Comparison of ENCODE assay signal across 9 mouse cellular contexts in the genomic region with DNA sequence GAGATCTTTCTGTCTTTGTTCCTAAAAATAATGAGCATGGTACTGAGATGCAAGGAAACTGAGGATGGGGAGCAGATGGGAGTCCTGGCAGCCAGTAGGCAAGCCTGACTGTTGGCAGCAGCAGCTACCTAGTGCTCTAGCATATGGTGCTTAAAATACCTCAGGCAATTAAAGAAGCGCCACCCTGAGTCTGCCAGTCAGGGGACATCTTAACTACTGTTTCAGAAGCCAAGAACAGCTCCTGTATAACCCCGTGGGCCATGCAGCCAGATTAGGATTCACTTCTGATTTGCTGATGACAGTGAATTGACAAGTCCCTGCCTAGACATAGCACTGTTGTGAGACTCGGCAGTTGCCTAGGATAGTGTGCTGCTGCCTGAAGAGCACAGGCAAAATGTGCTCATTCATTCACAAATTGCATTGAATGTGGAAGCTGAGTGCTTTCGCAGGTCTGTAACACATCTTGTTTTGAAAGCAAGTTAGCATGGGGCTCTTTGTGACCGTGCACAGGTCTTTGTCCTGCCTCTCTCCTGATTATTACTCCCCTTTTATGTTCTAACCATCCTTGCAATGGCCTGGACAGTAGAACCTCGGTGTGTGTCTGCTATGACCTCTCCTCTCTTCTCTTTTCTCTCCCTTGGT. TPM values are rescaled to one million over a fixed set of nuclear protein-coding genes. Genes with fewer than 3 reads are reported as not detected.
DNase-seq lines count a peak whose midpoint lies in the region; ATAC-seq lines count a peak whose summit lies in the region.
"Had no signal": no experiment of that assay in that cellular context is flagged by ENCODE, and none has a peak within 500 bp of the region (broad histone marks: within the 10 kb centered on the region; RNA-seq: fewer than 3 reads in every experiment).

No protein-coding gene starts in this region.

- H3K36me3 ChIP-seq in hindbrain, embryonic 15.5 days: no peaks in the 10 kb centered on the region
- no peaks in the 10 kb centered on the region; the same call in 1 of the 2 replicates for H3K36me3 ChIP-seq in midbrain, embryonic 13.5 days
- H3K36me3 ChIP-seq: stomach, embryonic 15.5 days had no signal

- no peak overlapping the region for H3K4me3 ChIP-seq in hindbrain, embryonic 15.5 days
- no peak overlapping the region for H3K4me3 ChIP-seq in midbrain, embryonic 13.5 days (replicated peaks)
- H3K4me3 ChIP-seq: stomach, embryonic 15.5 days had no signal

- peak overlapping the region; percentile 48 for H3K27ac ChIP-seq in hindbrain, embryonic 15.5 days (replicated peaks)
- H3K27ac ChIP-seq in midbrain, embryonic 13.5 days: peak overlapping the region; percentile 61
- H3K27ac ChIP-seq: stomach, embryonic 15.5 days had no signal

- H3K9ac ChIP-seq in hindbrain, embryonic 15.5 days: no peak overlapping the region
- H3K9ac ChIP-seq in midbrain, embryonic 13.5 days (replicated peaks): no peak overlapping the region
- H3K9ac ChIP-seq: stomach, embryonic 15.5 days had no signal

- peaks cover 8% of the 10 kb centered on the region; the same call in 1 of the 2 replicates for H3K4me1 ChIP-seq in hindbrain, embryonic 15.5 days (replicated peaks)
- peaks cover 13% of the 10 kb centered on the region for H3K4me1 ChIP-seq in midbrain, embryonic 13.5 days (replicated peaks)
- H3K4me1 ChIP-seq: stomach, embryonic 15.5 days had no signal

- no peaks in the 10 kb centered on the region for H3K9me3 ChIP-seq in hindbrain, embryonic 15.5 days
- no peaks in the 10 kb centered on the region for H3K9me3 ChIP-seq in midbrain, embryonic 13.5 days
- H3K9me3 ChIP-seq: stomach, embryonic 15.5 days had no signal

- peak; percentile 84 for ATAC-seq in hindbrain, embryonic 15.5 days (ENCODE audit: low FRiP score, low read depth)
- peak; percentile 89 for ATAC-seq in midbrain, embryonic 13.5 days

- H3K27me3 ChIP-seq in hindbrain, embryonic 15.5 days: no peaks in the 10 kb centered on the region
- no peaks in the 10 kb centered on the region for H3K27me3 ChIP-seq in midbrain, embryonic 13.5 days
- H3K27me3 ChIP-seq: stomach, embryonic 15.5 days had no signal

- H3K4me2 ChIP-seq in hindbrain, embryonic 15.5 days: no peak overlapping the region
- no peak overlapping the region for H3K4me2 ChIP-seq in midbrain, embryonic 13.5 days (replicated peaks)
- H3K4me2 ChIP-seq: stomach, embryonic 15.5 days had no signal

- DNase-seq in brain, adult 2 months (ENCODE audit: low read depth, low spot score): peak; percentile 97
- DNase-seq in cerebellum, adult 9-10 months: peak; percentile 83
- DNase-seq in yolk sac, embryonic 10.5 days (ENCODE audit: low spot score): no peak
- DNase-seq in thymus, postnatal 4 days: no peak
- DNase-seq in ovary, adult 18-20 months (ENCODE audit: low spot score): no peak
- DNase-seq in urinary bladder, postnatal 10 days (ENCODE audit: low spot score): no peak

- WGBS in hindbrain, embryonic 15.5 days: 18% methylated on average over 6 of the region's 6 CpGs
- 30% methylated on average over 6 of the region's 6 CpGs for WGBS in midbrain, embryonic 13.5 days

RNA-seq across cellular contexts. Expression of a gene that starts 31.9 kb away (rescaled TPM):
- 62.0 and 66.8 TPM in 2 replicates for polyA plus RNA-seq in hindbrain, embryonic 15.5 days (2015; fragmentation: Nextera tagmentation; extraction: Ambion mirVana)
- polyA plus RNA-seq in midbrain, embryonic 13.5 days (2015; fragmentation: Nextera tagmentation; extraction: Ambion mirVana): 93.1 and 94.6 TPM in 2 replicates

Comparison
In these comparisons a context has a peak if more than half of its experiments do, and no peak if none do; other contexts are left out.
1. DNase-seq: peak in brain, adult 2 months (single experiment) and cerebellum, adult 9-10 months (single experiment); none in yolk sac, embryonic 10.5 days (single experiment), thymus, postnatal 4 days (single experiment), ovary, adult 18-20 months (single experiment) and urinary bladder, postnatal 10 days (single experiment).